Mouse (Mus musculus): ENCODE results near the gene Gpn3. TPM values are rescaled to one million over a fixed set of nuclear protein-coding genes. Genes with fewer than 3 reads are reported as not detected.

The Gpn3 gene
- polyA plus RNA-seq, 1 experiment: 18.9 TPM

Other genes with a start within 250 kb of the Gpn3 start
- gene Ccdc63, start 231.1 kb upstream of the Gpn3 start, polyA plus RNA-seq (2012; fragmentation: generic; extraction: Trizol): not detected
- gene Ppp1cc, start 213.6 kb upstream of the Gpn3 start, polyA plus RNA-seq (2012; fragmentation: generic; extraction: Trizol): 136 TPM
- gene Hvcn1, start 165.1 kb upstream of the Gpn3 start, polyA plus RNA-seq (2012; fragmentation: generic; extraction: Trizol): 0.08 TPM
- 4.7 TPM for gene Tctn1, start 107.4 kb upstream of the Gpn3 start, polyA plus RNA-seq (2012; fragmentation: generic; extraction: Trizol)
- 6.2 TPM for gene Pptc7, start 87.5 kb upstream of the Gpn3 start, polyA plus RNA-seq (2012; fragmentation: generic; extraction: Trizol)
- 1.9 TPM for gene Rad9b, start 17.6 kb upstream of the Gpn3 start, polyA plus RNA-seq (2012; fragmentation: generic; extraction: Trizol)
- gene Vps29, start 17.5 kb upstream of the Gpn3 start, polyA plus RNA-seq (2012; fragmentation: generic; extraction: Trizol): 139 TPM
- 27.7 TPM for gene Fam216a, start 488 bp downstream of the Gpn3 start, polyA plus RNA-seq (2012; fragmentation: generic; extraction: Trizol)
- gene Arpc3, start 20.0 kb downstream of the Gpn3 start, polyA plus RNA-seq (2012; fragmentation: generic; extraction: Trizol): 217 TPM
- gene Anapc7, start 49.8 kb downstream of the Gpn3 start, polyA plus RNA-seq (2012; fragmentation: generic; extraction: Trizol): 62.7 TPM
- gene Atp2a2, start 130.3 kb downstream of the Gpn3 start, polyA plus RNA-seq (2012; fragmentation: generic; extraction: Trizol): 295 TPM
- gene Ift81, start 242.6 kb downstream of the Gpn3 start, polyA plus RNA-seq (2012; fragmentation: generic; extraction: Trizol): 5.6 TPM

Data from myocyte (in vitro differentiated cells).